Mouse (Mus musculus): Measurements from ENCODE around the gene Ear14.

DNA sequence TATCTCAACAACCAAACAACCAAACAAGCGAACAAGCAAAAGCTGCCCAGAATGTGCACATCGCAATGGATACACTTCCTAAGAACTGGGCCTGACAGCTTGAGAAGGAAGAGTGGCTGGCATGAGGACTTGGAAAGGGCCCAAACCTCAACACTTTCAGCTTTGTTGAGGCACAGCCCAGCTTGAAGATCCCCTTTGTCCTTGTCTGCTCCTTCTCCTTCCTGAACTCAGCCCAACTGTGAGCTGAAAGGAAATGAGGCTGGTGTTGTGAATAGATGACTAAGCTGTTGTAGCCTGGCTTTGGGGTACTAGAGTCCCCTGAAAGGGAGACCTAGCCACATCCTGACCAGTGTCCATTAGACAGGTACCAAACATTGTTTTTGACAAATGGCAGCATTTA lies 3.1 kb upstream of the Ear14 start:
- TF ChIP-seq CTCF (conservative IDR thresholded peaks at IDR 0.05; ENCODE audit: insufficient read depth, insufficient read length, low read depth, low read length) (no peak), POLR2A (IDR thresholded peaks at IDR 0.05; ENCODE audit: low read depth, low read length) (no peak)

Measured in kidney, adult 2 months (tissue).